Mouse (Mus musculus) frontal cortex, postnatal 10 days (tissue): ENCODE measurements around the gene Rps27rt.
"Not testable (repeated sequence)": the region's sequence is repeated elsewhere in the genome, so short reads cannot be mapped to it uniquely, and the experiment has no call there.

Source experiments
- DNase-seq, 2 experiments: peaks; one replicate each; pipeline ENCODE4 v3.0.0; 2022; ENCODE audit warnings: low spot score in 2 of 2, mixed read lengths in 1 of 2

Rps27rt gene

GRCm38 (mm10) chr9:114982689-114983360, at the start of gene Rps27rt:
Gene Rps27rt, minus strand, starts transcription at chr9:114982739.
- DNase-seq: no peak

- not testable (repeated sequence) for DNase-seq
Observed at GRCm38 (mm10) chr9:115031046-115031445, 48.5 kb upstream of the Rps27rt start.

- no peak for DNase-seq
Observed at GRCm38 (mm10) chr9:115030581-115030980, 48.0 kb upstream of the Rps27rt start.

GRCm38 (mm10) chr9:115029307-115029706, 46.8 kb upstream of the Rps27rt start:
- DNase-seq: no peak

- no peak for DNase-seq
Observed at GRCm38 (mm10) chr9:115023708-115024383, 41.3 kb upstream of the Rps27rt start.

GRCm38 (mm10) chr9:115023137-115023536, 40.6 kb upstream of the Rps27rt start:
- DNase-seq: no peak

GRCm38 (mm10) chr9:115021419-115021818, 38.9 kb upstream of the Rps27rt start:
- no peak for DNase-seq

- no peak for DNase-seq
Observed at GRCm38 (mm10) chr9:115020141-115020540, 37.6 kb upstream of the Rps27rt start.

GRCm38 (mm10) chr9:115012367-115012766, 29.8 kb upstream of the Rps27rt start:
- no peak for DNase-seq

GRCm38 (mm10) chr9:115008194-115008593, 25.7 kb upstream of the Rps27rt start:
- DNase-seq: peak in 1 of 2 experiments; percentile 40

- DNase-seq: no peak
Observed at GRCm38 (mm10) chr9:115007776-115008175, 25.2 kb upstream of the Rps27rt start.

- no peak for DNase-seq
Observed at GRCm38 (mm10) chr9:115005446-115005845, 22.9 kb upstream of the Rps27rt start.

GRCm38 (mm10) chr9:114999771-115000146, 17.2 kb upstream of the Rps27rt start:
- DNase-seq: no peak

GRCm38 (mm10) chr9:114999010-114999770, 16.7 kb upstream of the Rps27rt start:
- no peak for DNase-seq

GRCm38 (mm10) chr9:114996489-114996888, 13.9 kb upstream of the Rps27rt start:
- no peak for DNase-seq

GRCm38 (mm10) chr9:114995716-114996115, 13.2 kb upstream of the Rps27rt start:
- no peak for DNase-seq

- DNase-seq: no peak
Observed at GRCm38 (mm10) chr9:114995250-114995649, 12.7 kb upstream of the Rps27rt start.

- DNase-seq: no peak
Observed at GRCm38 (mm10) chr9:114992528-114992927, 10.0 kb upstream of the Rps27rt start.

GRCm38 (mm10) chr9:114990421-114990820, 7.9 kb upstream of the Rps27rt start:
- no peak for DNase-seq

- DNase-seq: no peak
Observed at GRCm38 (mm10) chr9:114988610-114989327, 6.2 kb upstream of the Rps27rt start.

- no peak for DNase-seq
Observed at GRCm38 (mm10) chr9:114988029-114988428, 5.5 kb upstream of the Rps27rt start.

GRCm38 (mm10) chr9:114986361-114986760, 3.8 kb upstream of the Rps27rt start:
- DNase-seq: no peak
